16 mouse cellular contexts compared by ENCODE assay signal in genomic region chr11:107325226-107325625, GRCm38 (mm10).
A peak's percentile ranks its signal among the peaks of the same experiment; 100 is the strongest.
DNase-seq lines count a peak whose midpoint lies in the region; ATAC-seq and TF ChIP-seq lines count a peak whose summit lies in the region.
"Had no signal": no experiment of that assay in that cellular context is flagged by ENCODE, and none has a peak within 500 bp of the region (broad histone marks: within the 10 kb centered on the region; RNA-seq: fewer than 3 reads in every experiment).

No protein-coding gene starts in this region.

- no peak for ATAC-seq in heart, embryonic 13.5 days (ENCODE audit: extremely low read depth, insufficient number of reproducible peaks, low FRiP score, low TSS enrichment)
- 0 out of 2 replicates have a peak, but pooled peaks have one; percentile 4 for ATAC-seq in hindbrain, embryonic 16.5 days
- no peak for ATAC-seq in midbrain, postnatal 0 days (ENCODE audit: low FRiP score)
- ATAC-seq: liver, postnatal 0 days had no signal

- H3K4me1 ChIP-seq in heart, embryonic 13.5 days, result peaks cover 18% of the 10 kb centered on the region
- 0 out of 2 replicates have a peak, but pooled peaks cover 2% of the 10 kb centered on the region for H3K4me1 ChIP-seq in hindbrain, embryonic 16.5 days (ENCODE audit: control insufficient read depth, insufficient read depth, low read depth, low read length)
- H3K4me1 ChIP-seq in midbrain, postnatal 0 days (ENCODE audit: insufficient read depth, low read length), result peaks cover 5% of the 10 kb centered on the region; the same call in 1 of the 2 replicates
- H3K4me1 ChIP-seq in lung, adult 2 months (ENCODE audit: control insufficient read depth, insufficient read depth, low read length), result no peaks in the 10 kb centered on the region
- H3K4me1 ChIP-seq: embryonic facial prominence, embryonic 13.5 days; limb, embryonic 10.5 days had no signal

- DNase-seq in heart, adult 11 months, result no peak
- no peak for DNase-seq in layer of hippocampus, adult 2 months (ENCODE audit: low spot score in 2 of 2)
- DNase-seq in layer of hippocampus, adult 8-10 months (ENCODE audit: low spot score in 2 of 2), result no peak
- no peak for DNase-seq in midbrain, postnatal 0 days (ENCODE audit: low spot score)
- DNase-seq in lung, adult 2 months, result no peak
- DNase-seq: cerebellum, adult 9-10 months; heart, postnatal 10 days; kidney, postnatal 36 days; liver, postnatal 0 days; lung, postnatal 14 days; thymus, postnatal 36 days had no signal

- no peak for TF ChIP-seq CTCF in layer of hippocampus, adult 2 months (conservative IDR thresholded peaks at IDR 0.05)
- TF ChIP-seq CTCF in midbrain, postnatal 0 days (IDR thresholded peaks at IDR 0.05), result no peak
- no peak for TF ChIP-seq CTCF in lung, adult 2 months (IDR thresholded peaks at IDR 0.05; ENCODE audit: insufficient read depth, low read length)

- 87% methylated on average over 4 of the region's 4 CpGs for WGBS in heart, embryonic 13.5 days
- WGBS in hindbrain, embryonic 16.5 days, result 75% methylated on average over 4 of the region's 4 CpGs
- WGBS in midbrain, postnatal 0 days, result 72% methylated on average over 4 of the region's 4 CpGs
- 92% methylated on average over 4 of the region's 4 CpGs for WGBS in lung, adult 2 months

- no peak overlapping the region for H3K9ac ChIP-seq in heart, embryonic 13.5 days
- H3K9ac ChIP-seq in hindbrain, embryonic 16.5 days (ENCODE audit: low read depth, low read length), result no peak overlapping the region
- H3K9ac ChIP-seq in midbrain, postnatal 0 days (replicated peaks; ENCODE audit: low read length, poor library complexity, severe bottlenecking), result no peak overlapping the region
- H3K9ac ChIP-seq: embryonic facial prominence, embryonic 13.5 days; liver, postnatal 0 days; neural tube, embryonic 13.5 days had no signal

- no peaks in the 10 kb centered on the region for H3K27me3 ChIP-seq in heart, embryonic 13.5 days (replicated peaks)
- no peaks in the 10 kb centered on the region for H3K27me3 ChIP-seq in hindbrain, embryonic 16.5 days (replicated peaks; ENCODE audit: control insufficient read depth, insufficient read depth, low read length)
- no peaks in the 10 kb centered on the region for H3K27me3 ChIP-seq in midbrain, postnatal 0 days (ENCODE audit: insufficient read depth, low read length)
- H3K27me3 ChIP-seq: embryonic facial prominence, embryonic 13.5 days; neural tube, embryonic 13.5 days had no signal

- H3K4me2 ChIP-seq in heart, embryonic 13.5 days, result no peak overlapping the region
- no peak overlapping the region for H3K4me2 ChIP-seq in hindbrain, embryonic 16.5 days (ENCODE audit: low read length)
- no peak overlapping the region for H3K4me2 ChIP-seq in midbrain, postnatal 0 days (ENCODE audit: low read depth, low read length, poor library complexity, severe bottlenecking)
- H3K4me2 ChIP-seq: embryonic facial prominence, embryonic 13.5 days; neural tube, embryonic 13.5 days had no signal

- H3K9me3 ChIP-seq in heart, embryonic 13.5 days, result no peaks in the 10 kb centered on the region
- no peaks in the 10 kb centered on the region for H3K9me3 ChIP-seq in hindbrain, embryonic 16.5 days (ENCODE audit: control insufficient read depth, low read length)
- H3K9me3 ChIP-seq in midbrain, postnatal 0 days (ENCODE audit: low read length), result no peaks in the 10 kb centered on the region
- H3K9me3 ChIP-seq: limb, embryonic 10.5 days; neural tube, embryonic 13.5 days had no signal

- H3K36me3 ChIP-seq in heart, embryonic 13.5 days, result no peaks in the 10 kb centered on the region; the same call in 1 of the 2 replicates
- H3K36me3 ChIP-seq in hindbrain, embryonic 16.5 days (ENCODE audit: control insufficient read depth, insufficient read depth, low read length), result no peaks in the 10 kb centered on the region
- H3K36me3 ChIP-seq in midbrain, postnatal 0 days (ENCODE audit: insufficient read depth, low read length), result no peaks in the 10 kb centered on the region
- H3K36me3 ChIP-seq: neural tube, embryonic 13.5 days had no signal

- no peak overlapping the region for H3K4me3 ChIP-seq in heart, embryonic 13.5 days
- no peak overlapping the region for H3K4me3 ChIP-seq in layer of hippocampus, adult 2 months
- no peak overlapping the region for H3K4me3 ChIP-seq in hindbrain, embryonic 16.5 days (ENCODE audit: low read length)
- H3K4me3 ChIP-seq in midbrain, postnatal 0 days (ENCODE audit: low read depth, low read length), result no peak overlapping the region
- no peak overlapping the region for H3K4me3 ChIP-seq in lung, adult 2 months (replicated peaks; ENCODE audit: extremely low read depth, low read depth, low read length)
- H3K4me3 ChIP-seq: embryonic facial prominence, embryonic 13.5 days; limb, embryonic 10.5 days; neural tube, embryonic 13.5 days had no signal

- peak overlapping the region; percentile 58; the same call in 1 of the 2 replicates for H3K27ac ChIP-seq in heart, embryonic 13.5 days (replicated peaks)
- H3K27ac ChIP-seq in layer of hippocampus, adult 2 months, result 0 out of 2 replicates have a peak overlapping the region, but pooled peaks have one; percentile 1
- H3K27ac ChIP-seq in hindbrain, embryonic 16.5 days (ENCODE audit: low read depth, low read length), result no peak overlapping the region
- H3K27ac ChIP-seq in midbrain, postnatal 0 days (ENCODE audit: low read depth, low read length), result peak overlapping the region; percentile 60; the same call in 1 of the 2 replicates
- H3K27ac ChIP-seq: embryonic facial prominence, embryonic 13.5 days; limb, embryonic 10.5 days had no signal

- TF ChIP-seq POLR2A in lung, adult 2 months (IDR thresholded peaks at IDR 0.05; ENCODE audit: borderline replicate concordance, extremely low read depth, low read depth, low read length), result no peak
